Mouse (Mus musculus): ENCODE measurements at regions not wholly inside any gene's neighbourhood (a gene's known extent, or its start where the extent isn't known, plus 50 kb on each side); places are given as distances from the start of the nearest gene placed in this dataset.
A peak's percentile ranks its signal among the peaks of the same experiment; 100 is the strongest.

- peak; percentile 10 to 18 for DNase-seq (ENCODE audit: low spot score in 2 of 2)
Measured at GRCm38 (mm10) chr16:39650616-39651015, 333.5 kb upstream of the Lsamp start.

GRCm38 (mm10) chr16:39667905-39668304 lies 316.3 kb upstream of the Lsamp start:
- DNase-seq (ENCODE audit: low spot score in 2 of 2), result no peak

DNA sequence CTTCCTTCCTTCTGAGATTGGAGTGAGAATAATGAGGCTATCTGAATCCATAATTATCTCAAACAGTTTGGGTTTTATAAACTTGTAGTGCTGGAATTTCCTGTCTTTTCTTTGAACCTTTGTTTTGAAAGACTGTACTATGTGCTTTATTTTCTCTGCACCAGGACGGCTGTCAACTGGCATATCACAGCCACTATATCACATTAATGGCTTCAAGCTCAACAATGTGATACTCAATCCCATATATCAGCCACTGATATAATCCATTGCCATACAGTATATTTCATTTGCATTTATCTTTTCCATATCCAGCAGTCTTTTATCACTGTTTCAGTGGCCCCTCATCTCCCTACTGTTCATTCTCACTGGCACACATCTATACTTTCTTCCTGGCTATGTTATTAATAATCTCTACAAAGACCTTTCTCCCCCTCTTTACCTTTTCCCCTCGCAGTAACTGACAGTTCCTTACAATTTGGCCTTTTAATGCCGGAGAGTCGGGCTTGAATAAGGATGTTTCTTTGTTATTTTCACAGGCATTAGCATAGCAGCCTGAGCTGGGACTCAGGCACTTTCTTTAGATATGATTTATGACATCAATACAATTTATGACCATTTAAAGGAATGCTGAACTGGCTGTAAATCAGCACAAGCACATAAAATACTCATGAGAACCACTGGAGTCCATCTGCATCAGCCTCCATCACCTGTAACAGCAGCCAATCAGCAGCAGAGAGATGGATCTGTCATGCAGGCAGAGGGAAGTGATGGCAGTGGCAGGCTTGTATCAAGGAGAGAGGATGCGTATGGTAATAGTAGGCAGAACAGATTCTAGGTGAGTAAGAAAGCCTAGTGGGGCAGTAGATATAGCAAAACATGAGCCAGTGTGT lies 311.8 kb upstream of the Lsamp start:
- DNase-seq (ENCODE audit: low spot score in 2 of 2), result no peak

DNA sequence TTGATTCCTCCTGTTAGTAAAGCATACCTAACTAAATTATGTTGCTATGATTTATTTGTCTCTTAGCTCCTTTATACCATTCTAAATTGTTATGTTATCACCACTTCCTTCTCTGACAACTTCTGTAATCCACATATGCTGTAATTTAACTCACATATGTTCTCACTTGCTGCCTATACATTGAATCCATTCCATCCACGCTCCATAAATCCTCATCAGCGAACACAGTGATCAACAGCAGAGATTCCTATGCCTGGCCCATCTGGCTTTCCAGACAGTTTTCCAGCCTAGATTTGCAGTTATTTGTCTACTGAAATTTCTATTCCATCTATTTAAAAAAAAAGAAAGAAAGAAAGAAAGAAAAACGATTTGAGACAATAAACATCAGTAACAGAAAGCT lies 308.4 kb upstream of the Lsamp start:
- no peak for DNase-seq (ENCODE audit: low spot score in 2 of 2)

- no peak for DNase-seq (ENCODE audit: low spot score in 2 of 2)
Measured at GRCm38 (mm10) chr16:39678285-39678684, 305.9 kb upstream of the Lsamp start.

DNA sequence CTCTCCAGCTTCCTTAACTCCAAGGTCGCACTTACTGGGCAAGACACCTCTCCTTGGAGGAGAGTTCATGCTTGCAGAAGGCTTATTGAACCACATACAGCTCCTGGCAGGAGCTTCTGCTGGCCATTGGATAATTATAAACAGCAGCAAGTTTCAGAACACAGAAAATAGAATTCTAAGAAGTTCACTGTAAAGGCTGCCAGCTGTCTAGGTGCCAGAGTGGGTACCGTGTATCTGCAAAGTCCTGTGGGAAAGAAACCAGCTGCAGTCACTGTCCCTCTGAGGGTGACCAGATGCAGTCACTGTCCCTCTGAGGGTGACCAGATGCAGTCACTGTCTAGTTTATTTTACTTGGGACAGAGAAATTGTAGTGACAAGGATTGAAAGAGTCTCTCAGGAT lies 291.1 kb upstream of the Lsamp start:
- peak in 1 of 2 experiments; percentile 26 for DNase-seq (ENCODE audit: low spot score in 2 of 2)

DNA sequence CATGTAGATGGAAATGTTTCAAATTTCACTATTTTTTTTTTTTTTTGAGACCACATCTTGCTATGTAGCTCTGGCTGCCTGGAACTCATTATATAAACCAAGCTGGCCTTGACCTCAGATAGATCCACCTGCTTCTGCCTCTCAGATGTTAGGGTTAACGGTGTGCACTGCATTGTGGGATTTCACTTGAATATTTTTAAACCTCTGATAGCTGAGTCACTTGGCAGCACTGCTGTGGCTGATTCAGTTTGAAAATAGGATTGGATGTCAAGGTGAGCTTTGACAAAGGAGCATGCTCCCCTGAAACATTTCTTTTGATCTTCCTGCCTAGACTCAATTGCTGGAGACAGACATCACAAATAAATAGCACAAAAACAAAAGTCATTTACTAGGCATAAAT lies 288.3 kb upstream of the Lsamp start:
- no peak for DNase-seq (ENCODE audit: low spot score in 2 of 2)

DNA sequence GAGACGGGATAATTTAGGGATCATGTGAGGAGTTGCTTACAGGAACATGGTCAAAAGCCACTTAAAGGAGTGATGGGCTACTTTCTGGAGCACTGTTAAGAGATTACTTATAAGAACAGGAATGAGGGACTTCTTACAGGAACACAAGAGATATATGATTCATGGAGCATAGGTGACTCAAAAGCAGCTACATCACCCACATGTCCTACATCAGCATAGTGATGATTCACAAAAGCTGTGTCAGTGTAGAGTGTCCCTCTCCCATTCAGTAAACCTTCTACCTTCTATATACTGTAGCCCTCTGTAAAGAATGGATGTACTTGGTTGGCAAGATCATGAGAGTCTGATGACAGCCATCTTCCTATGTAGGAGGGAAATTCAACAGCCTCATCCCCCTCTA lies 285.0 kb upstream of the Lsamp start:
- DNase-seq (ENCODE audit: low spot score in 2 of 2), result no peak

GRCm38 (mm10) chr16:39706131-39706530 lies 278.0 kb upstream of the Lsamp start:
- no peak for DNase-seq (ENCODE audit: low spot score in 2 of 2)

DNA sequence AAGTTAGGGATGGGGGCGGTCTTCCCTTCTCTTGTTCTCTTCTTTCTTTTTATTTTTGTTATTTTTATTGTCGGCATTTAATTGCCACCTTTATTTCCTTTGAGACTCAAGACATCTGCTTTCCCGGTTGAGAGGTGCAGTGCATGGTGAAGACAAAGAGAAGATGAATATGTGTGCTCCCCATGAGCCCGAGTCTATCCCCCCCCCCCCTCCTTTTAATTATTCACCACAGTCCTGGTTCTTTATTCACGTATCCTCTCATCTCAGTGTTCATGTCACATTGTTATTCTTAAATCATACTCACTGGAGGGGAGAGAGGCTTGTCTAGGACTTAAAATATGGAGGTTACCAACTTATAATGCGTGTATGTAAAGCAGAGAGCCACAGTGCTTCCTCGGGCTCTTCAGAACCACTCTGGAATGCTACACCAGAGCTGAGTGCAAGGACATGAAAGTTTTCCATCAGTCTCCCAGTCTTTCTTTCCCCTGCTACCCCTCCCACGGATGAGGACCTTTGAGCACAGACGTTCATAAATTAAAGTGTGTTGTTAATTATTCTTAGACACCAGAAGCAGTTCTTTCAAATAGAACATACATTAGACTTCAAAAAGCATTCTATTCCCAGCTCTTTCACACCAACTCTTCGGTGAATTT lies 274.6 kb upstream of the Lsamp start:
- DNase-seq (ENCODE audit: low spot score in 2 of 2), result no peak

DNA sequence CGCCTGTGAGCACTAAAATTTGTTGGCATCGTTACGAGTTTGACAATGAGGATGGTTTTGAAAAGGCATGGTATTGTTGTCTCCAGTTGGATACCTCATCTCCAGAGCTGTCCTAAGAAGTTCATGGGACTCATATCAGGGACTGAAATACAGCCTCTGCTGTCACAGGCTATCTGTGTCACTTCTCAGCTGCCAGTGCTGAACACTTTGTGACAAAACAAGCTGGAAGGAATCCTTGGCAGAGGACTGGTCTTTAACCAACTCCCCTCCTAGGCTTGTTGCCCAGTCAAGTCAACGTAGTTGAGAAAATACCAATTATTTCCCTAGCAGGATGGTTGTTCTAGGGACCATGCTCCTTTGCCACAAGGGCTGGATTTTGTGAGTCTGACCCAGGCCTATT lies 256.6 kb upstream of the Lsamp start:
- DNase-seq (ENCODE audit: low spot score in 2 of 2), result no peak

DNA sequence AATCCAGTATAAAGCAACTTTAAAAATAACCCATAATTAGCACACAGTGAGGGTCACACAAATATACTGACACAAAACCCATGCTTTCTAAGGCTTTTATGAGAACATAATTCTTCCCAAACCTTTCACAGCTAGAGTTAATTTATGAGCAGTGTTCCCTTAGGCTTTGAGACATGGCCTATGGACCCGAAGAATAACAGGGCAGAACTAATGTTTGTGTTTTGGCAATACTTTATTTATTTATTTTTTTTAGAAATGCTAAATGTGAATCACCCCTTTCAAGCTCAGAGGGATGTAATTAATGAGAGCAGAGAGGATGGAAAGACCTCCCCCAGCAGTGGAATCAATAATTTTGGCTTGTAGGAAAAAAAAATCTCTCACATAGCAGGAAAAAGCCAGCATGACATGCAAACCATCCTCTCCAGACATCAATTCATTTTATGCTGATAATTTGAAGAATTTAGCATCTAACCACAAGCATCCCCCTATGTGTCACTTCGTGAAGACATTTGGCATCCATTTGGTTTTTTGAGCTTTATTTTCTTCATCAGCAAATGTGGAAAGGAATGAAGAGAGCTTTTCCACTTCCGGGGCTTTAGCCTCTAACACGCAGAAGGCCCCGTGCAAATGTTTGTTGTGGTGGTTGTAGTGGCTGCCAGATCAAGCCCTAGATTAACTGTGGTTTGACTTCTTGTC lies 238.0 kb upstream of the Lsamp start:
- no peak for DNase-seq (ENCODE audit: low spot score in 2 of 2)

GRCm38 (mm10) chr16:39751748-39752147 lies 232.4 kb upstream of the Lsamp start:
- DNase-seq (ENCODE audit: low spot score in 2 of 2), result peak; percentile 13 to 18

- no peak for DNase-seq (ENCODE audit: low spot score in 2 of 2)
Measured at GRCm38 (mm10) chr16:39801063-39801462, 183.1 kb upstream of the Lsamp start.

GRCm38 (mm10) chr16:39820131-39820530 lies 164.0 kb upstream of the Lsamp start:
- DNase-seq (ENCODE audit: low spot score in 2 of 2), result no peak

DNA sequence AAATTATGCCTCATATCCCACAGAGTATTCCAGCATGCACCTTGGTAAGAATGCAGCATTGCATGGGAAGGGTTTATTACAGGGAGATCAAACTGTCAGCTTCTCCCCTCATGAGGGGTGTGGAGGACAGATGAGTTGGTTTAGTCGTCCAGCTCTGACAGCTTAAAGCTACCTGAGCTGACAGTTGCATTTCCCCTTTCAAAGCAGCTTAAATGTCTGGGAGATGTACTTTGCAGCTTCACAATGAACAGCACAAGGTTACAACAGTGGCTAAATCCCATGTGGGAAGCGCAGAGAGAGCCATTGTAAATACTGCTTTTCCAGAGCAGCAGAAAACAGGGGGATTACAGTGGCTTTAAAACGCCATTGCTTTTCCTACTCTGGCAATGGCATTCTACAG lies 149.9 kb upstream of the Lsamp start:
- DNase-seq (ENCODE audit: low spot score in 2 of 2), result no peak

DNA sequence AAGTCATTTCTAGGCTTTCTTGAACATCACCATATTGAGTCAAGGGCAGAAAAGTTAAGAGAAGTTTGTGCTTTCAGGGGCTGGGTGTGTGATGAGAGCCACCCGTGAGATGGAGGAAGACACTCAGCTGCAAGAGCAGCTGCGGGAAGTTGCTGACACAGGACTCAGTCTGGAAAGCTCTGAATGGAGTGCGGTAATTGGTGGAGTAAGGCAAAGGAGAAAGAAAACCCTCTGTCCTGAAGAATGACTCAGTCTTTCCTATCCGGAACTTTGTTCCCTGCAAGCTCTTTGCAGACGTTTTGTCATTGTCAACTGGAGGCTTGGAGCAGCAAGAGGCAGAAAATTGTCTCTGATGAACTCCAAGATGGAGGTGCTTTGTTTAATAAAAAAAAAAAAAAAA lies 102.6 kb upstream of the Lsamp start:
- no peak for DNase-seq (ENCODE audit: low spot score in 2 of 2)

- no peak for DNase-seq (ENCODE audit: low spot score in 2 of 2)
Measured at GRCm38 (mm10) chr16:39887944-39888343, 96.2 kb upstream of the Lsamp start.

Measured in right cerebral cortex, adult 2 months (tissue).